Mouse (Mus musculus): ENCODE data around the gene Kif27.
A peak's percentile ranks its signal among the peaks of the same experiment; 100 is the strongest.
"Not testable (repeated sequence)": the region's sequence is repeated elsewhere in the genome, so short reads cannot be mapped to it uniquely, and the experiment has no call there.

Kif27 gene

GRCm38 (mm10) chr13:58358629-58359303 is at the start of gene Kif27:
Gene Kif27, minus strand, starts transcription at chr13:58359122.
- peak; percentile 54 for DNase-seq (ENCODE audit: low read depth, low spot score)

GRCm38 (mm10) chr13:58403243-58403642 is 44.3 kb upstream of the Kif27 start, which contains the start of gene Hnrnpk:
Gene Hnrnpk, minus strand, starts transcription at chr13:58403343.
- not testable (repeated sequence) for DNase-seq (ENCODE audit: low read depth, low spot score)

- no peak for DNase-seq (ENCODE audit: low read depth, low spot score)
Observed at GRCm38 (mm10) chr13:58402744-58403110, 43.8 kb upstream of the Kif27 start.

GRCm38 (mm10) chr13:58402003-58402743 is 43.3 kb upstream of the Kif27 start, which contains the start of gene Rmi1:
Gene Rmi1, plus strand, starts transcription at chr13:58402248.
- DNase-seq (ENCODE audit: low read depth, low spot score): peak; percentile 96

GRCm38 (mm10) chr13:58401135-58402002 is 42.4 kb upstream of the Kif27 start:
- no peak for DNase-seq (ENCODE audit: low read depth, low spot score)

GRCm38 (mm10) chr13:58400576-58400975 is 41.7 kb upstream of the Kif27 start:
- no peak for DNase-seq (ENCODE audit: low read depth, low spot score)

- DNase-seq (ENCODE audit: low read depth, low spot score): no peak
Observed at GRCm38 (mm10) chr13:58397651-58398050, 38.7 kb upstream of the Kif27 start.

- not testable (repeated sequence) for DNase-seq (ENCODE audit: low read depth, low spot score)
Observed at GRCm38 (mm10) chr13:58394392-58394791, 35.5 kb upstream of the Kif27 start.

GRCm38 (mm10) chr13:58389324-58389951 is 30.5 kb upstream of the Kif27 start:
- DNase-seq (ENCODE audit: low read depth, low spot score): no peak

GRCm38 (mm10) chr13:58388379-58388778 is 29.5 kb upstream of the Kif27 start:
- no peak for DNase-seq (ENCODE audit: low read depth, low spot score)

GRCm38 (mm10) chr13:58387948-58388347 is 29.0 kb upstream of the Kif27 start:
- DNase-seq (ENCODE audit: low read depth, low spot score): no peak

GRCm38 (mm10) chr13:58385547-58385920 is 26.6 kb upstream of the Kif27 start:
- no peak for DNase-seq (ENCODE audit: low read depth, low spot score)

- DNase-seq (ENCODE audit: low read depth, low spot score): no peak
Observed at GRCm38 (mm10) chr13:58384779-58385546, 26.0 kb upstream of the Kif27 start, which contains the start of gene 2210016F16Rik. Gene 2210016F16Rik, minus strand, starts transcription at chr13:58385225.

GRCm38 (mm10) chr13:58384371-58384770 is 25.4 kb upstream of the Kif27 start:
- no peak for DNase-seq (ENCODE audit: low read depth, low spot score)

GRCm38 (mm10) chr13:58373153-58373470 is 14.2 kb upstream of the Kif27 start:
- no peak for DNase-seq (ENCODE audit: low read depth, low spot score)

- DNase-seq (ENCODE audit: low read depth, low spot score): no peak
Observed at GRCm38 (mm10) chr13:58372278-58373152, 13.6 kb upstream of the Kif27 start.

- DNase-seq (ENCODE audit: low read depth, low spot score): no peak
Observed at GRCm38 (mm10) chr13:58368835-58369234, 9.9 kb upstream of the Kif27 start.

GRCm38 (mm10) chr13:58367641-58368040 is 8.7 kb upstream of the Kif27 start:
- DNase-seq (ENCODE audit: low read depth, low spot score): no peak

GRCm38 (mm10) chr13:58366373-58366772 is 7.5 kb upstream of the Kif27 start:
- DNase-seq (ENCODE audit: low read depth, low spot score): no peak

GRCm38 (mm10) chr13:58365179-58365578 is 6.3 kb upstream of the Kif27 start:
- not testable (repeated sequence) for DNase-seq (ENCODE audit: low read depth, low spot score)

Measured in brain, embryonic 18.5 days (tissue).